Mouse (Mus musculus) stomach, postnatal 0 days (tissue): ENCODE results near the gene Ube2g2. TPM values are rescaled to one million over a fixed set of nuclear protein-coding genes. Genes with fewer than 3 reads are reported as not detected.
"Not testable (repeated sequence)": the region's sequence is repeated elsewhere in the genome, so short reads cannot be mapped to it uniquely, and the experiment has no call there.

Experiments used
- ATAC-seq: fragments of 200-750 bp; cut with Nextera tagmentation; 2 replicates; pipeline ENCODE4 v1.8.0; 2017; ENCODE audit not compliant: low FRiP score, low TSS enrichment
- DNase-seq: peaks from one replicate; pipeline ENCODE4 v3.0.0-alpha.2; 2016; ENCODE audit warnings: low spot score
- H3K27ac ChIP-seq: fragments of 300-500 bp; sonication (generic); replicated peaks from 2 replicates; pipeline ENCODE4 v1.5.1; 2014; ENCODE audit warnings: mild to moderate bottlenecking, control low read depth
- H3K27me3 ChIP-seq: fragments of 300-500 bp; sonication (generic); 2 replicates; pipeline ENCODE4 v1.6.1; 2014; ENCODE audit warnings: low read length; ENCODE audit not compliant: control insufficient read depth, insufficient read depth
- H3K36me3 ChIP-seq: fragments of 300-500 bp; sonication (generic); 2 replicates; pipeline ENCODE4 v1.6.1; 2014; ENCODE audit warnings: low read length, mixed read lengths; ENCODE audit not compliant: control insufficient read depth, insufficient read depth
- H3K4me1 ChIP-seq: fragments of 300-500 bp; sonication (generic); replicated peaks from 2 replicates; pipeline ENCODE4 v1.6.1; 2014; ENCODE audit warnings: antibody characterized with exemption; ENCODE audit not compliant: control insufficient read depth, insufficient read depth
- H3K4me2 ChIP-seq: fragments of 300-500 bp; sonication (generic); replicated peaks from 2 replicates; pipeline ENCODE4 v1.6.1; 2014; ENCODE audit warnings: low read depth, mild to moderate bottlenecking, control low read depth, moderate library complexity
- H3K4me3 ChIP-seq: fragments of 300-500 bp; sonication (generic); 2 replicates; pipeline ENCODE4 v1.5.1; 2014; ENCODE audit warnings: low read depth, low read length, control low read depth
- H3K9ac ChIP-seq: fragments of 300-500 bp; sonication (generic); 2 replicates; pipeline ENCODE4 v1.6.1; 2014; ENCODE audit warnings: mild to moderate bottlenecking, low read length, control low read depth, mixed read lengths
- H3K9me3 ChIP-seq: fragments of 300-500 bp; sonication (generic); 2 replicates; pipeline ENCODE4 v1.6.1; 2016; ENCODE audit warnings: low read length; ENCODE audit not compliant: control insufficient read depth
- CTCF ChIP-seq: IDR thresholded peaks from 2 replicates; pipeline ENCODE4 v1.5.1; 2016; ENCODE audit warnings: antibody characterized with exemption, low read depth, mild to moderate bottlenecking, moderate library complexity
- EP300 ChIP-seq: optimal IDR thresholded peaks from 2 replicates; pipeline ENCODE3; 2016; ENCODE audit warnings: antibody characterized with exemption
- WGBS: fragments of 180-500 bp; shearing (Covaris S2); extraction: QIAGEN DNeasy Blood & Tissue Kit; methylation state at CpG from one replicate; pipeline ENCODE4 v1.1.7; 2014; 5-methylcytosine and 5-hydroxymethylcytosine counted together
- polyA plus RNA-seq: library from polyadenylated mRNA; unstranded; fragments of >200 nt; fragmentation: Nextera tagmentation; extraction: Ambion mirVana; gene quantifications from 2 replicates; pipeline ENCODE4 v1.2.1, GENCODE M21; 2015

Ube2g2 gene
- polyA plus RNA-seq, 1 experiment from 2014 or later = 54.5 TPM

GRCm38 (mm10) chr10:77673765-77674164 lies 51.7 kb downstream of the Ube2g2 start:
- no peaks in the 10 kb centered on the region for H3K9me3 ChIP-seq
- H3K4me2 ChIP-seq = no peak overlapping the region
- no peak overlapping the region for H3K27ac ChIP-seq
- no peak overlapping the region for H3K9ac ChIP-seq
- no peak for DNase-seq
- no peaks in the 10 kb centered on the region for H3K4me1 ChIP-seq
- H3K4me3 ChIP-seq = no peak overlapping the region
- no peaks in the 10 kb centered on the region; the same call in 1 of the 2 replicates for H3K27me3 ChIP-seq
- TF ChIP-seq EP300 = no peak
- no peak for TF ChIP-seq CTCF
- 59% methylated on average over 13 of the region's 13 CpGs for WGBS
- no peaks in the 10 kb centered on the region for H3K36me3 ChIP-seq
- ATAC-seq = no peak

- H3K27ac ChIP-seq = no peak overlapping the region
- H3K36me3 ChIP-seq = no peaks in the 10 kb centered on the region
- H3K4me2 ChIP-seq = peak overlapping the region; percentile 46
- under 1% methylated on average over 35 of the region's 35 CpGs for WGBS
- H3K4me3 ChIP-seq = peak overlapping the region; percentile 14
- no peak for TF ChIP-seq EP300
- no peak for TF ChIP-seq CTCF
- no peaks in the 10 kb centered on the region; the same call in 1 of the 2 replicates for H3K27me3 ChIP-seq
- ATAC-seq = no peak
- no peaks in the 10 kb centered on the region for H3K9me3 ChIP-seq
- 0 out of 2 replicates have a peak overlapping the region, but pooled peaks have one; percentile 13 for H3K9ac ChIP-seq
- DNase-seq = peak; percentile 27
- H3K4me1 ChIP-seq = no peaks in the 10 kb centered on the region
Measured at GRCm38 (mm10) chr10:77677562-77677961, 55.5 kb downstream of the Ube2g2 start.

GRCm38 (mm10) chr10:77682994-77683393 lies 60.9 kb downstream of the Ube2g2 start:
- Histone ChIP-seq H3K4me2 (no peak overlapping the region), H3K4me3 (no peak overlapping the region), H3K27me3 (no peaks in the 10 kb centered on the region; the same call in 1 of the 2 replicates), H3K9ac (no peak overlapping the region), H3K4me1 (no peaks in the 10 kb centered on the region), H3K27ac (no peak overlapping the region), H3K9me3 (no peaks in the 10 kb centered on the region), H3K36me3 (no peaks in the 10 kb centered on the region)
- no peak for TF ChIP-seq CTCF
- TF ChIP-seq EP300 = no peak
- 70% methylated on average over 7 of the region's 7 CpGs for WGBS
- DNase-seq = no peak
- ATAC-seq = no peak

GRCm38 (mm10) chr10:77684181-77684580 lies 62.1 kb downstream of the Ube2g2 start:
- H3K9me3 ChIP-seq = no peaks in the 10 kb centered on the region
- TF ChIP-seq EP300 (no peak), CTCF (no peak)
- DNase-seq (no peak), ATAC-seq (no peak)
- no peak overlapping the region for H3K4me3 ChIP-seq
- H3K27ac ChIP-seq = no peak overlapping the region
- H3K4me2 ChIP-seq = no peak overlapping the region
- no peaks in the 10 kb centered on the region for H3K4me1 ChIP-seq
- 38% methylated on average over 8 of the region's 8 CpGs for WGBS
- no peaks in the 10 kb centered on the region for H3K27me3 ChIP-seq
- H3K36me3 ChIP-seq = no peaks in the 10 kb centered on the region
- no peak overlapping the region for H3K9ac ChIP-seq

GRCm38 (mm10) chr10:77685895-77686664 lies 64.0 kb downstream of the Ube2g2 start, which contains the start of gene Tspear:
Tspear (plus strand) TSS chr10:77686569.
- Histone ChIP-seq H3K36me3 (no peaks in the 10 kb centered on the region), H3K4me2 (peak within 1 kb of the TSS; percentile 27; the same call in 1 of the 2 replicates), H3K27me3 (no peaks in the 10 kb centered on the region), H3K9me3 (no peaks in the 10 kb centered on the region), H3K4me3 (no peak within 1 kb of the TSS), H3K27ac (peak within 1 kb of the TSS; percentile 45; the same call in 1 of the 2 replicates), H3K4me1 (no peaks in the 10 kb centered on the region), H3K9ac (no peak within 1 kb of the TSS)
- 6% methylated on average over 22 of the region's 22 CpGs for WGBS
- ATAC-seq (peak; percentile 50; the same call in 1 of the 2 replicates), DNase-seq (peak; percentile 47)
- no peak for TF ChIP-seq CTCF
- peak; percentile 39 for TF ChIP-seq EP300

GRCm38 (mm10) chr10:77687021-77687420 lies 64.9 kb downstream of the Ube2g2 start:
- H3K36me3 ChIP-seq = no peaks in the 10 kb centered on the region
- DNase-seq (no peak), ATAC-seq (no peak)
- no peaks in the 10 kb centered on the region for H3K9me3 ChIP-seq
- H3K4me2 ChIP-seq = no peak overlapping the region
- no peaks in the 10 kb centered on the region for H3K4me1 ChIP-seq
- TF ChIP-seq EP300 (no peak), CTCF (no peak)
- H3K27me3 ChIP-seq = no peaks in the 10 kb centered on the region
- no peak overlapping the region for H3K9ac ChIP-seq
- no peak overlapping the region for H3K4me3 ChIP-seq
- 30% methylated on average over 10 of the region's 10 CpGs for WGBS
- H3K27ac ChIP-seq = peak overlapping the region; percentile 45; the same call in 1 of the 2 replicates

GRCm38 (mm10) chr10:77690356-77690807 lies 68.3 kb downstream of the Ube2g2 start, which contains the start of gene Gm19402:
Gm19402 (minus strand) TSS chr10:77690757.
- not testable (repeated sequence) for H3K27ac ChIP-seq, H3K36me3 ChIP-seq, H3K9me3 ChIP-seq, DNase-seq, H3K4me3 ChIP-seq, H3K27me3 ChIP-seq, H3K4me2 ChIP-seq, H3K9ac ChIP-seq, H3K4me1 ChIP-seq, ATAC-seq
- WGBS = 64% methylated on average over 3 of the region's 3 CpGs
